Mouse (Mus musculus): ENCODE data around the gene Sh2d7. TPM values are rescaled to one million over a fixed set of nuclear protein-coding genes. Genes with fewer than 3 reads are reported as not detected.

The Sh2d7 gene
- total and polyA plus RNA-seq, 3 experiments = not detected

Other genes starting within 250 kb of the Sh2d7 start
- gene Dmxl2, start 37.4 kb upstream of the Sh2d7 start, total RNA-seq (2021) = 10 to 100 TPM; 15.0 to 15.9 TPM
- 0.81 and 1.5 TPM in 2 replicates for gene Dmxl2, start 37.4 kb upstream of the Sh2d7 start, polyA plus RNA-seq (2012; rRNA removed)
- 100 to 1,000 TPM in 1 of 2 experiments, 10 to 100 TPM in 1; 47.9 to 131 TPM for gene Cib2, start 21.2 kb downstream of the Sh2d7 start, total RNA-seq (2021)
- 15.1 and 31.7 TPM in 2 replicates for gene Cib2, start 21.2 kb downstream of the Sh2d7 start, polyA plus RNA-seq (2012; rRNA removed)
- 100 to 1,000 TPM; 245 to 445 TPM for gene Idh3a, start 47.4 kb downstream of the Sh2d7 start, total RNA-seq (2021)
- 44.3 and 48.7 TPM in 2 replicates for gene Idh3a, start 47.4 kb downstream of the Sh2d7 start, polyA plus RNA-seq (2012; rRNA removed)
- 100 to 1,000 TPM; 144 to 285 TPM for gene Acsbg1, start 122.9 kb downstream of the Sh2d7 start, total RNA-seq (2021)
- 126 and 247 TPM in 2 replicates for gene Acsbg1, start 122.9 kb downstream of the Sh2d7 start, polyA plus RNA-seq (2012; rRNA removed)
- 10 to 100 TPM; 22.1 to 27.4 TPM for gene Dnaja4, start 159.9 kb downstream of the Sh2d7 start, total RNA-seq (2021)
- gene Dnaja4, start 159.9 kb downstream of the Sh2d7 start, polyA plus RNA-seq (2012; rRNA removed) = 7.2 and 8.6 TPM in 2 replicates
- gene Wdr61, start 195.5 kb downstream of the Sh2d7 start, total RNA-seq (2021) = 10 to 100 TPM; 57.4 to 62.8 TPM
- gene Wdr61, start 195.5 kb downstream of the Sh2d7 start, polyA plus RNA-seq (2012; rRNA removed) = 10.4 and 10.5 TPM in 2 replicates
- 10 to 100 TPM in 1 of 2 experiments, 1 to 10 TPM in 1; 9.1 to 13.6 TPM for gene Crabp1, start 225.8 kb downstream of the Sh2d7 start, total RNA-seq (2021)
- gene Crabp1, start 225.8 kb downstream of the Sh2d7 start, polyA plus RNA-seq (2012; rRNA removed) = 19.9 and 30.1 TPM in 2 replicates